Mouse (Mus musculus) layer of hippocampus, postnatal 10 days (tissue): Measurements from ENCODE around the gene Prlhr. TPM values are rescaled to one million over a fixed set of nuclear protein-coding genes. Genes with fewer than 3 reads are reported as not detected.

ENCODE experiments used
- DNase-seq, 2 experiments: peaks; one replicate each; pipeline ENCODE4 v3.0.0; 2021; ENCODE audit warnings: low spot score in 2 of 2
- long read RNA-seq: library from polyadenylated mRNA; stranded (forward); transcript quantifications from one replicate; pipeline ENCODE4 v2.0.0, GENCODE M21; 2023
- total RNA-seq, 2 experiments: library from RNA; stranded (reverse); gene quantifications; 2 replicates each; pipeline ENCODE4 v1.2.3; 2021

The Prlhr gene
- total RNA-seq: under 1 TPM; 0.29 to 0.75 TPM
- long read RNA-seq: 0 reads

GRCm38 (mm10) chr19:60468254-60468762 is at the start of gene Prlhr:
TSS of gene Prlhr (minus strand) at chr19:60468304.
- DNase-seq: no peak

- DNase-seq: no peak
Observed at GRCm38 (mm10) chr19:60515064-60515463, 47.0 kb upstream of the Prlhr start.

- peak; percentile 18 to 36 for DNase-seq
Observed at GRCm38 (mm10) chr19:60513431-60513830, 45.3 kb upstream of the Prlhr start.

- DNase-seq: no peak
Observed at GRCm38 (mm10) chr19:60500209-60500608, 32.1 kb upstream of the Prlhr start.

GRCm38 (mm10) chr19:60497171-60497570 is 29.1 kb upstream of the Prlhr start:
- no peak for DNase-seq

- no peak for DNase-seq
Observed at GRCm38 (mm10) chr19:60495772-60496171, 27.7 kb upstream of the Prlhr start.

DNA sequence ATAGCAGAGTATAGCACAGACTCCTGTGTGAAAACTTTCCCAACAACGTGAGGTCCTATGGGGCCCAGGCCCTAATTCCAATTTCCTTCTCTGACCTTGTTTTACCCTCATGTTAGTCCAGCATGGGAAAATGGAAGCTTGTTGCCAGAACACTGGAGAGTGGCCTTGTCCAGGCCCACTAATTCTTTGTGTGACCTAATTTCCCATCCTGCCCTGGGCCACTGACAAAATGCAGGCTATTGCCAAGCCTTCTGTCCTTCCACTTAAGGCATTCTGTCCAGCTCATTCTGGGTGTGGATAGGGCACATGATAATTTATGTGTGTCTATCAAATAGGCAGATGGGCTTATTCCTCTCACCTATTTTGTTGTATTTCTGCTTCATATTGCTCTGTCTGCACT is 21.5 kb upstream of the Prlhr start:
- no peak for DNase-seq

DNA sequence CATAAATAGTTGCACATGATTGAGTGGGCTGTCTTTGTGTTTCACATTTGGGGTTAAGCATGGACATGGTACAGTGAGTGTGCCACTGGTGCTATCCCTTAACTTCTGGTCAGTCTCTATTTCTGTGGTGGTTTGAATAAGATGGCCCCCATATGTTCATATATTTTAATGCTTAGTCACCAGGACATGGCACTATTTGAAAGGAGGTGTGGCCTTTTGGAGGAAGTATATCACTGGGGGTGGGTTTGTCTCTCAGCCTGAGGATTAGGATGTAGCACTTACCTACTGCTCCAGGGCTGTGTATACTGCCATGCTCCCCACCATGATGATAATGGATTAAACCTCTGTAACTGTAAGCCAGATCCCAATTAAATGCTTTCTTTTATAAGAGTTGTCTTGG is 17.2 kb upstream of the Prlhr start:
- no peak for DNase-seq

DNA sequence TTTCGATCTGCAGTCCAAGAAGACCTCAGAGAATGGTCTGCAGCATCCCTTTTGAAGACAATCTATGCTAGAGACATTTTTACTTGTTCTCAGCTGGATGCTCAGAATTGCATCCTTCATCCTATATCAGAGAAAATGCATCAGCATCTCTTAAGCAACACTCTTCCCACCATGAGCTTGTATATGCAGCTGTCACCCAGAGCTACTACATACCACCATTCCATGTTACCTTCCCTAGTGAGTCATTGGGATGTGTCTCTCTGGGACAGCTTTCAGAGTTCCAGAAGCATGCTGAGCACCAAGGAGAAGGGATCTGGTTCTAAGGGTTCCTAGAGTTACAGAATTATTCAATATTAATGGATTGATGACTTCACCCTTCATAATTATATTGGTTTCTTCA is 10.8 kb upstream of the Prlhr start:
- DNase-seq: no peak

- DNase-seq: no peak
Observed at GRCm38 (mm10) chr19:60477788-60478187, 9.7 kb upstream of the Prlhr start.

GRCm38 (mm10) chr19:60468846-60469245 is 742 bp upstream of the Prlhr start:
- peak in 1 of 2 experiments; percentile 53 for DNase-seq

- DNase-seq: no peak
Observed at GRCm38 (mm10) chr19:60467588-60468007, 506 bp downstream of the Prlhr start.

GRCm38 (mm10) chr19:60466953-60467570 is 1.0 kb downstream of the Prlhr start:
- DNase-seq: peak; percentile 67 to 78

DNA sequence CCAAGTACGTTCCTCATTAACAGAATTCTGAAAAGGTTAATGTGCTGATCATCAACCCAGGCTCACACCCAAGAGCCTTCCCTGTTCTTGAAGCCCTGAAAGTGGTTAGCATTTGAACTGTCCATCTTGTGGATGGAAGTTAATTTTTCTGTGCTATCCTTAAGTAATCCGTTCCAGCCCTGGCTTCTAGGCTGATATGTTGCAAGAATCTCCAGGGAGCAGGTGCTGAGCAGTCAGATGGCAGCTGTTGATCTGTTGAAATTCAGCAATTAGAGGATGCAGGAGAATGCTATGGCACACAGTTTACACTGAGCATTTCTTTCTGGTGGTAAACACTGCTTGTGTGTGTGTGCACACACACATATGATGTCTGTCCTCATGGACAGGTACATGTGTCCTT is 2.4 kb downstream of the Prlhr start:
- no peak for DNase-seq

GRCm38 (mm10) chr19:60463896-60464295 is 4.2 kb downstream of the Prlhr start:
- peak; percentile 79 for DNase-seq

- no peak for DNase-seq
Observed at GRCm38 (mm10) chr19:60463440-60463839, 4.7 kb downstream of the Prlhr start.

DNA sequence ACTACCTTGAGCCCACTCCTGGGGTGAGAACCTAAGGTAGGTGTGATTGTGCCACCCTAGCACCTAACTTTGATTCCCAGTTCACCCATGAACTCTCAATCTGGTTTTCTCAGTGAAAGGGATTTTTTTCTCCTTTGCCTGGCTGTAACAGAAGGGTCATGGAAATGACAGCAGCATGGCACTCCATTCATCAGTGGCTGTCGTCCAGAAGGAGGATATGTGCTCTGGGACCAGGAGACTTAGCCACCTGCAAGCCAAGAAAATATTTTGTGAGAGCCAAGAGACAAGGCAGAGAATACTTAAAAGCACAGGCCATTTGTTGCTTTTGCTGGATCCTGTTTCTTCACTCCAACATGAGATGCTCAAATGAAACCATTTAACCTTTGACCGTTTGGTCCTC is 6.6 kb downstream of the Prlhr start:
- DNase-seq: no peak

DNA sequence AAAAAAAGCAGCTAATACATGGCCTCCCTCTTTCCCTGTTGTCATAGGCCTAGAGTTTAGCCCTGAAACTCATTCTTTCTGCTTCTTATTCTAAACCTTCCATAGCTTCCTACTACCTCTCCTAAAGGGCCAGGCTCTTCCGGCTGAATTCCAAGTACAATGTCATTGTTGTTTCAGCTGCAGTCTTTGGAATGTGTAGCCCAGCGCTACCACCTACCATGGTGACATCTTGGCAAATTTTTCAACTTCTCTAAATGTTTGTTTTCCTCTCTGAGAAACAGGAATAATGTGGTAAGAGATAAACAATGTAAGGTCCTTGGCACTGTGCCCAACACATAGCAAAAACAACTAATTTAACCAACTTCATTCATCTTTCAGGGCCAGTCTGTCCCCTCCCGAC is 8.4 kb downstream of the Prlhr start:
- DNase-seq: no peak

- DNase-seq: no peak
Observed at GRCm38 (mm10) chr19:60459071-60459470, 9.0 kb downstream of the Prlhr start.

GRCm38 (mm10) chr19:60455791-60456190 is 12.3 kb downstream of the Prlhr start:
- DNase-seq: no peak

DNA sequence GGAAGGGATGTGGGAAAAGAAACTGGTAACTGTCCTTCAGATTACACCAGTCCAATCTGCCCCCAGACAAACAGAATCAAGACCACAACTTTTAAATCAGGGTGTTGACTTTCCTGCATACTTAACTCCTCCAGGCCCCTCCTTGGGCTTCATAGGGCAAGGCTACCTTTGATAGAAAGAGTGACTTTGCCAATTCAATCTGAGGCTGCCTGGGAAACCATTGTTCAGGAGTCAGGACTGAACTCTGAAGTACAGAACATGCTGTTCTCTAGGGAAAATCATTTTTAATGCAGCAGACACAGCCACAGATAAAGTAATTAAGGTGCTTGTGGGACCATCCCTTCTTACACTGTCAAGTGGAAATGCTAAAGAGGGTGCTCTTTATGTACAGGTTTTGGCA is 27.6 kb downstream of the Prlhr start:
- DNase-seq: no peak

DNA sequence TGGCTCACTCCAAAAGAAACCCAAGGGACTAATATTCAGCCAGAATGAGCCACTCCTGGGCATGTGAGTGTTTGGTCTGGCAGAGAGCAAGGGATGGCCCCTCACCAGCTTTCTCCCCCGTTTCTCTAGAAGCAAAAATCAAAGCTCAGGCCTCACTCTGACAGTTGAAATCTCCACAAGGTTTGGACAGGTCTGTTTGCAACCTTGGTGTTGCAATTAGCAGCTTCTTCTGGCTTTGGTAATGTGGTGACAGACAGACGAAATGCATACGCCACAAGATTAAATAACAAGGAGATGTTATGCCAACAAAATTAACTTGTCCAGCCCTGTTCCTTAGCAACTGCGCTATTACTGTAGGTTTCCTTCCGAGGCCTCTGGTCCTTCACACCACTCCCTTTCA is 28.0 kb downstream of the Prlhr start:
- no peak for DNase-seq

GRCm38 (mm10) chr19:60437566-60438241 is 30.4 kb downstream of the Prlhr start:
- peak; percentile 51 to 53 for DNase-seq
